Mouse (Mus musculus) forebrain, postnatal 0 days (tissue): ENCODE measurements at regions not wholly inside any gene's neighbourhood (a gene's known extent, or its start where the extent isn't known, plus 50 kb on each side); places are given as distances from the start of the nearest gene placed in this dataset.

Experiments
- ATAC-seq: fragments of 200-750 bp; cut with Nextera tagmentation; 2 replicates; pipeline ENCODE4 v1.8.0; 2017; ENCODE audit warnings: mild to moderate bottlenecking, moderate library complexity
- DNase-seq: peaks from one replicate; pipeline ENCODE4 v3.0.0-alpha.2; 2015
- H3K27ac ChIP-seq: fragments of 300-500 bp; sonication (generic); 2 replicates; pipeline ENCODE4 v1.5.1; 2014; ENCODE audit warnings: low read depth, mild to moderate bottlenecking, antibody characterized with exemption, low read length, moderate library complexity, mixed read lengths
- H3K27me3 ChIP-seq: fragments of 300-500 bp; sonication (generic); 2 replicates; pipeline ENCODE4 v1.6.1; 2014; ENCODE audit warnings: mild to moderate bottlenecking, low read length, mixed read lengths; ENCODE audit not compliant: insufficient read depth
- H3K36me3 ChIP-seq: fragments of 300-500 bp; sonication (generic); 2 replicates; pipeline ENCODE4 v1.6.1; 2014; ENCODE audit warnings: mild to moderate bottlenecking, moderate library complexity; ENCODE audit not compliant: insufficient read depth
- H3K4me1 ChIP-seq: fragments of 300-500 bp; sonication (generic); 2 replicates; pipeline ENCODE4 v1.6.1; 2014; ENCODE audit warnings: antibody characterized with exemption; ENCODE audit not compliant: insufficient read depth
- H3K4me2 ChIP-seq: fragments of 300-500 bp; sonication (generic); 2 replicates; pipeline ENCODE4 v1.6.1; 2014; ENCODE audit warnings: low read depth, mild to moderate bottlenecking, moderate library complexity
- H3K4me3 ChIP-seq: fragments of 300-500 bp; sonication (generic); 2 replicates; pipeline ENCODE4 v1.5.1; 2014; ENCODE audit warnings: low read depth, low read length, mixed read lengths
- H3K9ac ChIP-seq: fragments of 300-500 bp; sonication (generic); 2 replicates; pipeline ENCODE4 v1.6.1; 2014; ENCODE audit warnings: mild to moderate bottlenecking
- H3K9me3 ChIP-seq: fragments of 300-500 bp; sonication (generic); 2 replicates; pipeline ENCODE4 v1.6.1; 2016; ENCODE audit warnings: low read length
- CTCF ChIP-seq: sonication (generic); IDR thresholded peaks from 2 replicates; pipeline ENCODE4 v1.5.1; 2016; ENCODE audit warnings: antibody characterized with exemption, control low read depth, low read depth
- WGBS: fragments of 180-500 bp; shearing (Covaris S2); extraction: QIAGEN DNeasy Blood & Tissue Kit; methylation state at CpG from one replicate; pipeline ENCODE4 v1.1.7; 2014; 5-methylcytosine and 5-hydroxymethylcytosine counted together

GRCm38 (mm10) chr8:8044296-8044695 is 616.7 kb downstream of the Efnb2 start:
- Histone ChIP-seq H3K27ac (no peak overlapping the region), H3K9me3 (no peaks in the 10 kb centered on the region), H3K4me1 (0 out of 2 replicates have a peak, but pooled peaks cover 6% of the 10 kb centered on the region), H3K4me2 (no peak overlapping the region), H3K27me3 (no peaks in the 10 kb centered on the region), H3K9ac (no peak overlapping the region), H3K4me3 (no peak overlapping the region), H3K36me3 (no peaks in the 10 kb centered on the region)
- no peak for TF ChIP-seq CTCF
- ATAC-seq = no peak
- WGBS = 59% methylated on average over 2 of the region's 2 CpGs
- DNase-seq = no peak

DNA sequence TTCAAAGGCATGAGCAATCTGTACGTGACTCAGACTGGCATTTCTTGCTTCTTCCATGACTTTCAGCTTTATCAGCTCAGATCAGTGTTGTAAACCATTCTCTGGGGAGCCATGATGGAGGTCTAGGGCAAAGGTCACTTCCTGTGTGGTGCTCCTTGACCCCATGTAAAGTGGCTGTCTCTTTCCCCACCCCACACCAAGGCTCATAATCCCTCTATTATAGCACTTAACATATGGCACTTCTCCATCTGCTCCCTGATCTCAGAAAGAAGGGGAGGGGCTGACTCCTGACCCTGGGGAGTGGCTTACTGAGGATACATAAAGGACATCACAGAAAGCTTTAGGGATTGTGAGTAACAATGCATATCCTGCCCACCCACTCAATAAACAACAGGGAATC is 623.1 kb downstream of the Efnb2 start:
- H3K27ac ChIP-seq = no peak overlapping the region
- no peak overlapping the region for H3K9ac ChIP-seq
- ATAC-seq = no peak
- WGBS = 86% methylated on average over 1 of the region's 1 CpGs
- H3K9me3 ChIP-seq = no peaks in the 10 kb centered on the region
- H3K4me2 ChIP-seq = no peak overlapping the region
- no peaks in the 10 kb centered on the region for H3K4me1 ChIP-seq
- H3K27me3 ChIP-seq = no peaks in the 10 kb centered on the region
- no peaks in the 10 kb centered on the region for H3K36me3 ChIP-seq
- DNase-seq = no peak
- no peak for TF ChIP-seq CTCF
- H3K4me3 ChIP-seq = no peak overlapping the region

GRCm38 (mm10) chr8:8011151-8011550 is 649.9 kb downstream of the Efnb2 start:
- Histone ChIP-seq H3K9me3 (no peaks in the 10 kb centered on the region), H3K4me2 (no peak overlapping the region), H3K4me3 (no peak overlapping the region), H3K36me3 (no peaks in the 10 kb centered on the region), H3K4me1 (no peaks in the 10 kb centered on the region), H3K9ac (no peak overlapping the region), H3K27me3 (no peaks in the 10 kb centered on the region), H3K27ac (no peak overlapping the region)
- DNase-seq = no peak
- ATAC-seq = no peak
- TF ChIP-seq CTCF = no peak
- 23% methylated on average over 4 of the region's 4 CpGs for WGBS

- Histone ChIP-seq H3K4me3 (no peak overlapping the region), H3K9ac (no peak overlapping the region), H3K27me3 (no peaks in the 10 kb centered on the region), H3K4me2 (no peak overlapping the region), H3K36me3 (no peaks in the 10 kb centered on the region), H3K4me1 (no peaks in the 10 kb centered on the region), H3K9me3 (no peaks in the 10 kb centered on the region), H3K27ac (no peak overlapping the region)
- DNase-seq = no peak
- WGBS = 57% methylated on average over 2 of the region's 2 CpGs
- ATAC-seq = no peak
- TF ChIP-seq CTCF = no peak
Observed at GRCm38 (mm10) chr8:7994905-7995304, 666.1 kb downstream of the Efnb2 start.

DNA sequence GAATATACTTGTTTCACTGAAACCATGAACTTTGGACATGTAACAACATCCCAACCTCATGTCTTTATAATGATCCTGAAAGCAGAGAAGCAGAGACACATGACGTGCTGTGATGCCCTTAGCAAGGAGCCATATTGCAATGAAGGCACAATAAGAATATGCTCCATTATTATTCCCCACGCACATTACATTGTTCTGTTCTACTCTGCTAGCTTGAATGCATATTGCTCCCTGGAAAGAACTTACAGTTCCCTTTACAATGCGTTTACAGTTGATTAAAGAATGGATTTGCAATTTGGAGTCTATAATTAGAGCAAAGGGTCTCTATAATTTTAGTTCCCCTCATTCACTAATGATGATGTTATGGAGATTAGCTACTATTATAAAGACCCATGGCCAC is 672.2 kb downstream of the Efnb2 start:
- no peak for TF ChIP-seq CTCF
- Histone ChIP-seq H3K9me3 (no peaks in the 10 kb centered on the region), H3K4me1 (no peaks in the 10 kb centered on the region), H3K4me3 (no peak overlapping the region), H3K36me3 (no peaks in the 10 kb centered on the region), H3K9ac (no peak overlapping the region), H3K4me2 (no peak overlapping the region), H3K27ac (no peak overlapping the region), H3K27me3 (no peaks in the 10 kb centered on the region)
- ATAC-seq (no peak), DNase-seq (no peak)
- 33% methylated on average over 3 of the region's 3 CpGs for WGBS

DNA sequence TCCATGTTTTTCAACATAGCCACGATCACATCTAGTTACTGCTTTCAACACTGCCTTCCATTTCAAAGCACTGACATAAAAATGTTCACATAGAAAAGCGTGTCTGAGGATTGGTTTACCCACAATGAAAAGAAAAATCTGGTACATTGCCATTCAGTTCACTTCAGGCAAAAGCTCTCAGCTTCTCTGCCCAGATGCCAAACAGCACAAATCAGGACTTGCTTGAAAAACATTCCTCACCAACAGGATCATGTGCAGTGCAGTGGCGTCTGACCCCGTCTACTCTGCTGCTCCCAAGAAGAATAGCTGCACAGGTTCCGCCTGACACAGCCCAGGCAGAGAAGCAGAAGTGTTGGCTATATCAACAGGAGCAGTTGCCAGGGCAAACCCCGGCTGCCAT is 684.0 kb downstream of the Efnb2 start:
- H3K4me3 ChIP-seq = no peak overlapping the region
- 55% methylated on average over 6 of the region's 6 CpGs for WGBS
- ATAC-seq = no peak

DNA sequence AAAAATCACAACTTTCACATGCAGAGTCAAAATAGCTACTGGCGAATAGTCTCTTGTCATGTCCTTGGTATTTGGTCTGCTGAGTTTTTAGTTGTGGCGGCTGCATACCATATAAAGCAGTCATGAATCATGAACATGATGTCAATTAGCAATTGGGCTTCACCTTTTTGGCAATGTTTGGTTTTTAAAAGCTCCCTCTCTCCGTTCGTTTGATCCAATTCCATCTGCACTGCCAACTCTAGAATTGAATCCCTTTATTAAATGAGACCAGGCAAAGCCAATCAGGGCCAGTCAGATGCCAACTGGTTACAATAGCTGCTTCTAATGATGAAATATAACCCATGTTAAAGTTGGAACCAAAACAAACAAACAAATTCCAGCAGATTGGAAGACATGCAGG is 687.3 kb downstream of the Efnb2 start:
- no peaks in the 10 kb centered on the region for H3K36me3 ChIP-seq
- H3K27me3 ChIP-seq = no peaks in the 10 kb centered on the region
- no peaks in the 10 kb centered on the region for H3K4me1 ChIP-seq
- H3K4me2 ChIP-seq = no peak overlapping the region
- DNase-seq = no peak
- no peak overlapping the region for H3K4me3 ChIP-seq
- ATAC-seq = no peak
- no peak for TF ChIP-seq CTCF
- H3K9ac ChIP-seq = no peak overlapping the region
- no peaks in the 10 kb centered on the region for H3K9me3 ChIP-seq
- 50% methylated on average over 4 of the region's 4 CpGs for WGBS
- no peak overlapping the region for H3K27ac ChIP-seq

More for the DNA sequence above, 684.0 kb downstream of the Efnb2 start:
- Histone ChIP-seq H3K4me2 (no peak overlapping the region), H3K9me3 (no peaks in the 10 kb centered on the region), H3K27ac (no peak overlapping the region), H3K36me3 (no peaks in the 10 kb centered on the region), H3K4me1 (no peaks in the 10 kb centered on the region), H3K9ac (no peak overlapping the region), H3K27me3 (no peaks in the 10 kb centered on the region)
- DNase-seq = no peak
- TF ChIP-seq CTCF = no peak

- DNase-seq (peak; percentile 16), ATAC-seq (no peak)
- Histone ChIP-seq H3K9me3 (no peaks in the 10 kb centered on the region), H3K4me3 (no peak overlapping the region), H3K36me3 (no peaks in the 10 kb centered on the region), H3K4me2 (no peak overlapping the region), H3K27ac (no peak overlapping the region), H3K9ac (no peak overlapping the region), H3K27me3 (no peaks in the 10 kb centered on the region), H3K4me1 (no peaks in the 10 kb centered on the region)
- TF ChIP-seq CTCF = no peak
- WGBS = 35% methylated on average over 2 of the region's 2 CpGs
Observed at GRCm38 (mm10) chr8:7964276-7964675, 696.8 kb downstream of the Efnb2 start.
